Mouse (Mus musculus) forebrain, embryonic 10.5 days (tissue): ENCODE results near the gene Pparg. TPM values are rescaled to one million over a fixed set of nuclear protein-coding genes. Genes with fewer than 3 reads are reported as not detected.

ENCODE experiments used
- DNase-seq: peaks from one replicate; pipeline ENCODE4 v3.0.0-alpha.2; 2017; ENCODE audit warnings: low spot score; ENCODE audit errors: extremely low spot score
- H3K27ac ChIP-seq: fragments of 300-500 bp; sonication (generic); 2 replicates; pipeline ENCODE4 v1.5.1; 2016; ENCODE audit warnings: mild to moderate bottlenecking
- H3K27me3 ChIP-seq: fragments of 300-500 bp; sonication (generic); 2 replicates; pipeline ENCODE4 v1.6.1; 2016; ENCODE audit warnings: mild to moderate bottlenecking; ENCODE audit not compliant: poor library complexity, severe bottlenecking
- H3K36me3 ChIP-seq: fragments of 300-500 bp; sonication (generic); replicated peaks from 2 replicates; pipeline ENCODE4 v1.6.1; 2016; ENCODE audit warnings: mild to moderate bottlenecking, moderate library complexity
- H3K4me1 ChIP-seq: fragments of 300-500 bp; sonication (generic); 2 replicates; pipeline ENCODE4 v1.6.1; 2016
- H3K4me3 ChIP-seq: fragments of 300-500 bp; sonication (generic); 2 replicates; pipeline ENCODE4 v1.5.1; 2016; ENCODE audit warnings: mild to moderate bottlenecking, moderate library complexity
- H3K9me3 ChIP-seq: fragments of 300-500 bp; sonication (generic); 2 replicates; pipeline ENCODE4 v1.6.1; 2016; ENCODE audit warnings: mild to moderate bottlenecking, moderate library complexity
- WGBS: fragments of 180-500 bp; shearing (Covaris S2); methylation state at CpG from one replicate; pipeline ENCODE4 v1.1.7; 2016; 5-methylcytosine and 5-hydroxymethylcytosine counted together
- polyA plus RNA-seq: library from polyadenylated mRNA; unstranded; fragments of >200 nt; fragmentation: Nextera tagmentation; extraction: Ambion mirVana; gene quantifications from 2 replicates; pipeline ENCODE4 v1.2.1, GENCODE M21; 2016

Pparg gene
- polyA plus RNA-seq, 1 experiment from 2014 or later, result 0.07 TPM

- WGBS, result 88% methylated on average over 3 of the region's 3 CpGs
- Histone ChIP-seq H3K36me3 (no peaks in the 10 kb centered on the region), H3K9me3 (no peaks in the 10 kb centered on the region), H3K27ac (no peak overlapping the region), H3K4me1 (0 out of 2 replicates have a peak, but pooled peaks cover 5% of the 10 kb centered on the region), H3K27me3 (no peaks in the 10 kb centered on the region), H3K4me3 (no peak overlapping the region)
- DNase-seq, result no peak
Measured at GRCm38 (mm10) chr6:115527418-115527817, 166.7 kb downstream of the Pparg start.

GRCm38 (mm10) chr6:115528372-115528771 lies 167.6 kb downstream of the Pparg start:
- H3K4me3 ChIP-seq, result no peak overlapping the region
- H3K27me3 ChIP-seq, result no peaks in the 10 kb centered on the region
- H3K36me3 ChIP-seq, result no peaks in the 10 kb centered on the region
- WGBS, result 93% methylated on average over 4 of the region's 4 CpGs
- 0 out of 2 replicates have a peak, but pooled peaks cover 5% of the 10 kb centered on the region for H3K4me1 ChIP-seq
- H3K9me3 ChIP-seq, result no peaks in the 10 kb centered on the region
- DNase-seq, result no peak
- no peak overlapping the region for H3K27ac ChIP-seq

GRCm38 (mm10) chr6:115534617-115535016 lies 173.9 kb downstream of the Pparg start:
- 82% methylated on average over 7 of the region's 7 CpGs for whole genome bisulfite sequencing
- Histone ChIP-seq H3K4me3 (no peak overlapping the region), H3K27me3 (no peaks in the 10 kb centered on the region), H3K27ac (no peak overlapping the region), H3K4me1 (peaks cover 14% of the 10 kb centered on the region; the same call in 1 of the 2 replicates), H3K9me3 (no peaks in the 10 kb centered on the region), H3K36me3 (no peaks in the 10 kb centered on the region)
- DNase-seq, result no peak

GRCm38 (mm10) chr6:115536169-115536568 lies 175.4 kb downstream of the Pparg start:
- no peak overlapping the region for H3K27ac ChIP-seq
- no peaks in the 10 kb centered on the region for H3K27me3 ChIP-seq
- no peaks in the 10 kb centered on the region for H3K9me3 ChIP-seq
- H3K36me3 ChIP-seq, result no peaks in the 10 kb centered on the region
- DNase-seq, result no peak
- peaks cover 14% of the 10 kb centered on the region; the same call in 1 of the 2 replicates for H3K4me1 ChIP-seq
- H3K4me3 ChIP-seq, result no peak overlapping the region
- 80% methylated on average over 4 of the region's 4 CpGs for WGBS

- DNase-seq, result peak; percentile 86
- no peaks in the 10 kb centered on the region for H3K36me3 ChIP-seq
- peak overlapping the region; percentile 44 for H3K4me3 ChIP-seq
- H3K4me1 ChIP-seq, result peaks cover 26% of the 10 kb centered on the region
- H3K27me3 ChIP-seq, result no peaks in the 10 kb centered on the region
- peak overlapping the region; percentile 84 for H3K27ac ChIP-seq
- no peaks in the 10 kb centered on the region for H3K9me3 ChIP-seq
- WGBS, result 20% methylated on average over 26 of the region's 26 CpGs
Measured at GRCm38 (mm10) chr6:115538645-115539429, 178.1 kb downstream of the Pparg start.

Other genes starting within 250 kb of the Pparg start
- 0.27 and 0.63 TPM in 2 replicates for gene Syn2, start 226.0 kb upstream of the Pparg start, polyA plus RNA-seq
- gene Gm17482, start 133.6 kb upstream of the Pparg start, polyA plus RNA-seq, result not detected in 2 replicates
- gene Timp4, start 108.7 kb upstream of the Pparg start, polyA plus RNA-seq, result 0.15 and 0.16 TPM in 2 replicates
- 37.7 and 39.9 TPM in 2 replicates for gene Tsen2, start 183.7 kb downstream of the Pparg start, polyA plus RNA-seq
- gene Mkrn2os, start 231.6 kb downstream of the Pparg start, polyA plus RNA-seq, result 0.06 and 0.40 TPM in 2 replicates
- 27.5 and 29.3 TPM in 2 replicates for gene Mkrn2, start 241.0 kb downstream of the Pparg start, polyA plus RNA-seq